Mouse (Mus musculus): ENCODE data around the gene Slc38a10. TPM values are rescaled to one million over a fixed set of nuclear protein-coding genes. Genes with fewer than 3 reads are reported as not detected.

Slc38a10 gene
- polyA plus RNA-seq, 1 experiment from 2014 or later: 59.4 TPM

DNA sequence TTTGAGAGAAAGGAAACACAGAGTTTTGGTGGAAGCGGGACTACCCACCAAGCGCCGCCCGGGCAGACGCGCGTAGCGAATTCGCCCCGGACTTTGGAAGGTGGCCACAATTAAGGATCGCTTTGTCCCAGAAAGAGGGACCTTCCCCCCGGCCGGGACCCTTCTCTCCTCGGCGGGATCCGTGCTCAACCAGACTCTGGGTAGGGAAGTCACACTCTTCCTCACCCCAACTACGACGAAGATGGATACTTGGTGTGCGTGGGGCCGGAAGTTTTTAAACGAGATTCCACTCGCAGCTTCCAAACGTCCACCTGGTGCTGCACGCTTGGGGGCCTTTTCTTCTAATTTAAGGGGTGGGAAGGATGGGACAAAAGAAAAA lies 36.9 kb upstream of the Slc38a10 start:
- H3K9me3 ChIP-seq (ENCODE audit: control insufficient read depth, low read length): no peaks in the 10 kb centered on the region
- ATAC-seq (replicated peaks; ENCODE audit: low FRiP score) (no peak), DNase-seq (ENCODE audit: low spot score) (no peak)
- H3K27ac ChIP-seq (ENCODE audit: low read depth, low read length): 0 out of 2 replicates have a peak overlapping the region, but pooled peaks have one; percentile 81
- peaks cover 65% of the 10 kb centered on the region for H3K27me3 ChIP-seq (replicated peaks; ENCODE audit: control insufficient read depth, insufficient read depth, low read length)
- H3K36me3 ChIP-seq (ENCODE audit: control insufficient read depth, insufficient read depth, low read length): no peaks in the 10 kb centered on the region
- H3K9ac ChIP-seq (ENCODE audit: low read depth, low read length): peak overlapping the region; percentile 75
- H3K4me1 ChIP-seq (replicated peaks; ENCODE audit: control insufficient read depth, insufficient read depth, low read length): peaks cover 39% of the 10 kb centered on the region
- WGBS: under 1% methylated on average over 24 of the region's 24 CpGs
- peak overlapping the region; percentile 82 for H3K4me2 ChIP-seq
- peak overlapping the region; percentile 72 for H3K4me3 ChIP-seq (ENCODE audit: low read depth, low read length)

DNA sequence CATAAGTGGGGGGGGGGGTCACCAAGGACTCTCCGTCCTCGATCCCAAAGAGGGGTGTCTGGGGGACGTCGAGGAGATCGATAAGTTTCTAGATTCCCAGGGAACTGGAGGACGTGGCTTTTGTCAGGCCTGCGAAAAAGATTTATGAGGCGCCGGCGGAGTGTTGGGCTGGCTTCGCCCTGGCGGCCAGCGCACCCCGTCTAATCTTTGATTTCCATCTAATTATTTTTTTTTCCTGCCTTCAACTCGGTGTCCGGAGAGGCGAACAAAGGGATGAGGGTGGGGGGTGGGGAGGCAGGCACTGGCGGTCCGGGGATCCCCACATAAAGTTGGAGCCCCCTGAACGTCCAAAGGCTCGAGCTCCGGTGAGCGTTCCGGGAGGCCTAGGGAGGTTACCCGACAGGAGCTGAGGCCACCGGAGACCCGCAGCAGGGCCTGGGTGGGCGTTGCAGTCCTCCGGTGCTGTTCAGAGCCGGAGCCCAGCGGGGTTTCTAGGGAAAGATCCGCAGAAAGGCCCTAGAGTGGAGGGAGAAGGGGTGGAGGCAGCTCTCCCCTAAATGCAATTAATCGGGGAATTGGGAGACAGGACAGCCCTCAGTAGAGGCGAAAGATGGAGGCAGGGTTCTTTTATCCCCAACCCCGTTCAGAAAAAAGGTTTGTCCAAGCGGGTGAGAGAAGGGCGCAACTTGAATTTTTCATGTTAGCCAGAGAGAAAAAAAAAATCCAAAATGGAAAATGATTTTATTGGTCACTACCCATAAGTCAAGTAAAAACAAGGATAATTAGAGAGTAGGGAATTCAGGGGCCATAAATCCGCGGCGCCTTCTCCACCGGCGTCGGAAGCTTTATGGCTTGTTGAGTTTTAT lies 36.3 kb upstream of the Slc38a10 start:
- peak overlapping the region; percentile 75 for H3K9ac ChIP-seq (ENCODE audit: low read depth, low read length)
- H3K4me2 ChIP-seq: peak overlapping the region; percentile 82
- H3K9me3 ChIP-seq (ENCODE audit: control insufficient read depth, low read length): no peaks in the 10 kb centered on the region
- ATAC-seq (replicated peaks; ENCODE audit: low FRiP score) (no peak), DNase-seq (ENCODE audit: low spot score) (peak; percentile 71)
- H3K4me1 ChIP-seq (replicated peaks; ENCODE audit: control insufficient read depth, insufficient read depth, low read length): peaks cover 43% of the 10 kb centered on the region
- no peaks in the 10 kb centered on the region for H3K36me3 ChIP-seq (ENCODE audit: control insufficient read depth, insufficient read depth, low read length)
- H3K27me3 ChIP-seq (replicated peaks; ENCODE audit: control insufficient read depth, insufficient read depth, low read length): peaks cover 65% of the 10 kb centered on the region
- WGBS: 1% methylated on average over 43 of the region's 43 CpGs
- H3K27ac ChIP-seq (ENCODE audit: low read depth, low read length): peak overlapping the region; percentile 70
- H3K4me3 ChIP-seq (ENCODE audit: low read depth, low read length): peak overlapping the region; percentile 72

DNA sequence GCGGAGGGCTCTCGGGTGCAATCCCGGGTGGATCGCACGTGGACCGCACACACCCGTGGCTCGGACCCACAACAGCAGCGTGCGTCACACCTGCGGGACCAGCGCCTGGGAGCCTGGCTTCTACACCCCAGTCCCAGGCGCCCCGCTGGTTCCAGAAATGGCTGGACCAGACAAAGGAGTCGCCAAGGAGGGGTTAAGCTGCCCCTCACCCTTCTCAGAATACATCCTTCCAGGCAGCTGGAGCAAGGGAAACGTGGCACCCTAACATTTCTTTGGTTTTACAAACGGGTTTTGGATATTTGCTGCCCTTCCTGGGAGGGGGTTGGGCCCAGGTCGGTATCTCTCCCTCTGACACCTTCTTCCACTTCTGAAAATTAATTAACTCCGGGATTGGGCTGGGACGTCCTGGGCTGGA lies 35.7 kb upstream of the Slc38a10 start:
- Histone ChIP-seq H3K4me2 (peak overlapping the region; percentile 82), H3K4me1 (replicated peaks; ENCODE audit: control insufficient read depth, insufficient read depth, low read length) (peaks cover 44% of the 10 kb centered on the region), H3K9me3 (ENCODE audit: control insufficient read depth, low read length) (no peaks in the 10 kb centered on the region), H3K36me3 (ENCODE audit: control insufficient read depth, insufficient read depth, low read length) (no peaks in the 10 kb centered on the region), H3K4me3 (ENCODE audit: low read depth, low read length) (peak overlapping the region; percentile 72), H3K27me3 (replicated peaks; ENCODE audit: control insufficient read depth, insufficient read depth, low read length) (peaks cover 65% of the 10 kb centered on the region), H3K27ac (ENCODE audit: low read depth, low read length) (peak overlapping the region; percentile 70), H3K9ac (ENCODE audit: low read depth, low read length) (peak overlapping the region; percentile 75)
- 6% methylated on average over 20 of the region's 20 CpGs for WGBS
- ATAC-seq (replicated peaks; ENCODE audit: low FRiP score): no peak
- DNase-seq (ENCODE audit: low spot score): peak; percentile 67

DNA sequence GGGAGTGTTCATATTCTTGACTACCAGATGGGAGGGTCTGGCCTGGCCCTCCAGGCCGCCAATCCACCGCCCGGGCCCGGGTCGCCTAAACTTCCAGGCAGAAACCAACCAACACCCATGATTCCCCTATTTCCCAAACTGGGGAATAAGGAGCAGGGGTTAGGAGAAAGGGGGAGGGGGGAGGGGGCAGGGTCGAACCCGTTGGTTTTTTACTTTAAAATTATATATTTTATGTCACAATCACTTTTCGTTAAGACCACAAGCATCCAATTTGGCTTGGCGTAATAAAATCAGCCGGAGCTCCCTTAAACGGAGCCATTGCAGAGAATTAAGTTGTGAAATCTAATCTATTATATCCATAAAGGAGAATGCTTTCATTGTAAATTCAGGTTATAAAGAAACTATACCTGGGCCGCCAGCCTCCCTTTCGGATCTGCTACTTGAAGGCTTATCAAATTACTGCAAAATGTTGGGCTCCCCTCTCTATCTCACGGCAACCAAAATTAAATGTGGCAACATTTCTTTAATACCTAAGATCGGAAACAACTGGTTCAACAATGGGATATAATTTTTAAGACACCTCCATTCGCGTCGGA lies 35.1 kb upstream of the Slc38a10 start:
- peak overlapping the region; percentile 95 for H3K27ac ChIP-seq (ENCODE audit: low read depth, low read length)
- H3K9me3 ChIP-seq (ENCODE audit: control insufficient read depth, low read length): no peaks in the 10 kb centered on the region
- no peak for DNase-seq (ENCODE audit: low spot score)
- WGBS: 15% methylated on average over 18 of the region's 18 CpGs
- H3K36me3 ChIP-seq (ENCODE audit: control insufficient read depth, insufficient read depth, low read length): no peaks in the 10 kb centered on the region
- peak overlapping the region; percentile 82 for H3K4me2 ChIP-seq
- H3K4me1 ChIP-seq (replicated peaks; ENCODE audit: control insufficient read depth, insufficient read depth, low read length): peaks cover 44% of the 10 kb centered on the region
- peaks cover 67% of the 10 kb centered on the region for H3K27me3 ChIP-seq (replicated peaks; ENCODE audit: control insufficient read depth, insufficient read depth, low read length)
- no peak for ATAC-seq (replicated peaks; ENCODE audit: low FRiP score)
- peak overlapping the region; percentile 75 for H3K9ac ChIP-seq (ENCODE audit: low read depth, low read length)
- peak overlapping the region; percentile 72 for H3K4me3 ChIP-seq (ENCODE audit: low read depth, low read length)

DNA sequence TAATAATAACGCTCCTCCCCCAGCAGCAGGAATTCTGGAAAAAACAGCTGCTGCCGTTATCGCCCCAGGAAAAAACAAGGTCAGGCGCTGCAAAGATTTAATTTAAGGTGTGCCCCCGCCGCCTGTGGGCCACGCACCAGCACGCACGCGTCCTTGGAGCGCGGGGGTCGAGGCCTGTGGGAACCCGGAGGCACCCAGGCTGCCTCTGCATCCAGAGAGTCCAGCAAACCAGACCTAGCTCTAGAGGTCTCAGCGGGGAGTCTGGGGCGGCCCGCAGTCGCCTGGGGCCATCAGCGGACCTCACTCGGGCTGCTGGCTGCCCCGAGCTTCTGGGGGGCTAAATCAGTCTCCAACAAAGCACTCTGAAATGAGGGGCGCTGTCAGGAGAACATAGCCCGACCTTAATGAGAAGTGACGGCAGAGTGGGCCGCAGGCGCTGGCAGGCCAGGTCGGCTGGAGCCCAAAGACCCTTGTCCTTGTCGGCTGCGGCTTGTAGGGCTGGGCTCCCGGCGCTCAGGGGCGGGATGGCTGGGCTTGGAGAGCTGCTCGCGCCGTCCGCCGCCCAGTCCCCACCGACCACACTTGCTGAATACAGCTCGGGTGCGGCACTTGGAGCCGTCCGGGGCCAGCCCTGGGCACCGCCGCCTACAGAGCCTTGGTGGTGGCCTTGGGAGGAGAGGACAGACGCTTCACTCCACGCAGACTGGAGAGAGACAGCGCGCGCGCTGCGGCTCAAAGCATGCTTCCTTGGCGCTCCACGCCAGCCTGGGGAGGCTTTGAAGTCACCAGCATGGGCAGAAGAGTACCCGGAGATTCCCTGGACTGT lies 34.4 kb upstream of the Slc38a10 start:
- peaks cover 39% of the 10 kb centered on the region for H3K4me1 ChIP-seq (replicated peaks; ENCODE audit: control insufficient read depth, insufficient read depth, low read length)
- peak overlapping the region; percentile 72 for H3K4me3 ChIP-seq (ENCODE audit: low read depth, low read length)
- H3K4me2 ChIP-seq: peak overlapping the region; percentile 82
- H3K9me3 ChIP-seq (ENCODE audit: control insufficient read depth, low read length): no peaks in the 10 kb centered on the region
- peak overlapping the region; percentile 95 for H3K27ac ChIP-seq (ENCODE audit: low read depth, low read length)
- 4% methylated on average over 54 of the region's 54 CpGs for WGBS
- peaks cover 68% of the 10 kb centered on the region for H3K27me3 ChIP-seq (replicated peaks; ENCODE audit: control insufficient read depth, insufficient read depth, low read length)
- no peaks in the 10 kb centered on the region for H3K36me3 ChIP-seq (ENCODE audit: control insufficient read depth, insufficient read depth, low read length)
- ATAC-seq (replicated peaks; ENCODE audit: low FRiP score) (no peak), DNase-seq (ENCODE audit: low spot score) (no peak)
- H3K9ac ChIP-seq (ENCODE audit: low read depth, low read length): peak overlapping the region; percentile 75

DNA sequence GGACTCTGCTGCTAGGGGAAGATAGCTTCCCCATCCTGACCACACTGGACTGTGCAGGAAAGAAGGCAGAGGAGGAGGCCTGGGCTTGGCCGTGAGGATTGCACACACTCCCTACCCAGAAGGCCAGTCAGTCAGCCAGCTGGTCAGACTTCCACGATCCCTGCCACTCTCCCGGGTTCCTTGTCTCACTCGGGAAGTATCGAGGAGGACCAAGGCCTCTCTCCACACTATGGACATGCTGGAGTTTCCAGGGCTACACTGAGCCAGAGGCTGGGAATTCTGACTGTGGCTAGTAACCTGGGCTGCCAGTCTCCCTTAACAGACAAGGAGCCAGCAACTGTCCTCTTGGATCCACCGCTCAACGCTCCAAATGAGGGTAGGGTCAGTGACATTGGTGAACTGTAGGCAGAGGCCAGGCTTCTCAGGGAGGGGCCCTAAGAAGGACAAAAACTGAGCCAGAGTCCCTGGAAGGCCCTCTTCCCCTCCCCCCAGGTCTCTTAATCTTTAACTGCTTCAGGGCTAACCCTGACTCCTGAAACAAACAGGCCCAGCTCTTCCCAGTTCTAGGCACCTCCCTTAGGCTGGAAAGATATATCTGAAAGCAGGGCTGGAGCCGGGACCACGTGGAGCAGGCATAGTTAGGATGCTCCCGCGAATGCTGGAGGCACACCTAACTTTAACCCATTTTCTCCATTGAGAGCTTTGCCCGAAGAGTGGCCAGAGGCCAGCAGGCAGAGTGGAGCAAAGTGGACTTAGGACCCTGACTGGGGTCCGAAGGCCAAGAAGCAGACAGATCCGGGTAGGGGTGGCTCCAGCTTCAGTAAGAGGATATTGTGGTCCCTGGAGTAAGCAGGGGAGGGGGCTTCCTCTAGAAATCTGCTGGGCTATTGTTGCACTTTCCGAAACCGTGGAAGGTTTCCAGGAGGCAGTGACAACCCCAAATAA lies 33.5 kb upstream of the Slc38a10 start:
- Histone ChIP-seq H3K9ac (ENCODE audit: low read depth, low read length) (peak overlapping the region; percentile 75), H3K36me3 (ENCODE audit: control insufficient read depth, insufficient read depth, low read length) (no peaks in the 10 kb centered on the region), H3K9me3 (ENCODE audit: control insufficient read depth, low read length) (no peaks in the 10 kb centered on the region), H3K4me1 (replicated peaks; ENCODE audit: control insufficient read depth, insufficient read depth, low read length) (peaks cover 35% of the 10 kb centered on the region), H3K27ac (ENCODE audit: low read depth, low read length) (peak overlapping the region; percentile 95), H3K27me3 (replicated peaks; ENCODE audit: control insufficient read depth, insufficient read depth, low read length) (peaks cover 67% of the 10 kb centered on the region), H3K4me2 (peak overlapping the region; percentile 82), H3K4me3 (ENCODE audit: low read depth, low read length) (peak overlapping the region; percentile 72)
- ATAC-seq (replicated peaks; ENCODE audit: low FRiP score) (peak; percentile 26; the same call in 1 of the 2 replicates), DNase-seq (ENCODE audit: low spot score) (no peak)
- 13% methylated on average over 16 of the region's 16 CpGs for WGBS

DNA sequence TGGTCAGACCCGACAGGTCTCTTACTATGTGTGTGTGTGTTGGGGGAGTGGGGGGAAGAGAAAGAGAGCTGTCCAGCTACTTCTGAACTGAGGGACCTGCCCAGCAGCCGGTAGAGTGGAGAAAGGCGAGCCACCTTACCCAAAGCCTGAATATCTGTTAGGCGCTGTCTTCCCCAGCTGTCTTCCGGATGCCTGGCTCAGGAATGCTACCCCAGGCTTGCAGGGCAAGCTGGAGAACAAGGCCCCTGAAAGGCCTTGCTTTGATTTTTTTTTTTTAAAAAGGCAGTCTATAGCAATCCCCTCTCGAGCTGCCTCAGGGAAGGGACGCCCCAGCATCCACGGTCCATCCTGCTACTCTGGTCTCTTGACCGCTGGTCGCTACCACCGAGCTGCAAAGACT lies 32.6 kb upstream of the Slc38a10 start:
- H3K36me3 ChIP-seq (ENCODE audit: control insufficient read depth, insufficient read depth, low read length): no peaks in the 10 kb centered on the region
- DNase-seq (ENCODE audit: low spot score) (no peak), ATAC-seq (replicated peaks; ENCODE audit: low FRiP score) (no peak)
- WGBS: 46% methylated on average over 11 of the region's 11 CpGs
- no peak overlapping the region for H3K9ac ChIP-seq (ENCODE audit: low read depth, low read length)
- no peaks in the 10 kb centered on the region for H3K9me3 ChIP-seq (ENCODE audit: control insufficient read depth, low read length)
- H3K4me1 ChIP-seq (replicated peaks; ENCODE audit: control insufficient read depth, insufficient read depth, low read length): peaks cover 35% of the 10 kb centered on the region
- H3K27me3 ChIP-seq (replicated peaks; ENCODE audit: control insufficient read depth, insufficient read depth, low read length): peaks cover 58% of the 10 kb centered on the region
- peak overlapping the region; percentile 95 for H3K27ac ChIP-seq (ENCODE audit: low read depth, low read length)
- H3K4me3 ChIP-seq (ENCODE audit: low read depth, low read length): no peak overlapping the region
- H3K4me2 ChIP-seq: no peak overlapping the region

All from liver, embryonic 11.5 days (tissue).